Mouse (Mus musculus): ENCODE data around the gene Aars2.

GRCm38 (mm10) chr17:45511757-45512156 is 5.1 kb downstream of the Aars2 start:
- TF ChIP-seq CTCF (IDR thresholded peaks at IDR 0.05; ENCODE audit: low read depth) (no peak), EP300 (IDR thresholded peaks at IDR 0.05; ENCODE audit: low read depth) (no peak)
